Mouse (Mus musculus): ENCODE measurements around the gene Arid1b.
"Not testable (repeated sequence)": the region's sequence is repeated elsewhere in the genome, so short reads cannot be mapped to it uniquely, and the experiment has no call there.

Gene Arid1b

GRCm38 (mm10) chr17:5110981-5111380 lies 116.8 kb downstream of the Arid1b start:
- not testable (repeated sequence) for DNase-seq (ENCODE audit: extremely low spot score)

- DNase-seq (ENCODE audit: extremely low spot score) = no peak
Measured at GRCm38 (mm10) chr17:5112116-5112515, 118.0 kb downstream of the Arid1b start.

- DNase-seq (ENCODE audit: extremely low spot score) = no peak
Measured at GRCm38 (mm10) chr17:5115952-5116351, 121.8 kb downstream of the Arid1b start.

- no peak for DNase-seq (ENCODE audit: extremely low spot score)
Measured at GRCm38 (mm10) chr17:5116990-5117389, 122.9 kb downstream of the Arid1b start.

GRCm38 (mm10) chr17:5118171-5118570 lies 124.0 kb downstream of the Arid1b start:
- no peak for DNase-seq (ENCODE audit: extremely low spot score)

- DNase-seq (ENCODE audit: extremely low spot score) = no peak
Measured at GRCm38 (mm10) chr17:5124643-5125042, 130.5 kb downstream of the Arid1b start.

GRCm38 (mm10) chr17:5125084-5125855 lies 131.1 kb downstream of the Arid1b start:
- DNase-seq (ENCODE audit: extremely low spot score) = no peak

- DNase-seq (ENCODE audit: extremely low spot score) = no peak
Measured at GRCm38 (mm10) chr17:5125856-5126806, 132.0 kb downstream of the Arid1b start.

GRCm38 (mm10) chr17:5129606-5130005 lies 135.5 kb downstream of the Arid1b start:
- no peak for DNase-seq (ENCODE audit: extremely low spot score)

- DNase-seq (ENCODE audit: extremely low spot score) = no peak
Measured at GRCm38 (mm10) chr17:5130116-5130515, 136.0 kb downstream of the Arid1b start.

- DNase-seq (ENCODE audit: extremely low spot score) = no peak
Measured at GRCm38 (mm10) chr17:5131706-5132105, 137.6 kb downstream of the Arid1b start.

- no peak for DNase-seq (ENCODE audit: extremely low spot score)
Measured at GRCm38 (mm10) chr17:5132296-5132986, 138.3 kb downstream of the Arid1b start.

GRCm38 (mm10) chr17:5132987-5133355 lies 138.8 kb downstream of the Arid1b start:
- no peak for DNase-seq (ENCODE audit: extremely low spot score)

GRCm38 (mm10) chr17:5133831-5134230 lies 139.7 kb downstream of the Arid1b start:
- no peak for DNase-seq (ENCODE audit: extremely low spot score)

- no peak for DNase-seq (ENCODE audit: extremely low spot score)
Measured at GRCm38 (mm10) chr17:5134271-5134670, 140.1 kb downstream of the Arid1b start.

- no peak for DNase-seq (ENCODE audit: extremely low spot score)
Measured at GRCm38 (mm10) chr17:5137936-5138335, 143.8 kb downstream of the Arid1b start.

GRCm38 (mm10) chr17:5138641-5139205 lies 144.6 kb downstream of the Arid1b start:
- peak; percentile 60 for DNase-seq (ENCODE audit: extremely low spot score)

- no peak for DNase-seq (ENCODE audit: extremely low spot score)
Measured at GRCm38 (mm10) chr17:5139553-5139952, 145.4 kb downstream of the Arid1b start.

GRCm38 (mm10) chr17:5143735-5144439 lies 149.8 kb downstream of the Arid1b start:
- DNase-seq (ENCODE audit: extremely low spot score) = no peak

GRCm38 (mm10) chr17:5150660-5151063 lies 156.5 kb downstream of the Arid1b start:
- no peak for DNase-seq (ENCODE audit: extremely low spot score)

GRCm38 (mm10) chr17:5151852-5152251 lies 157.7 kb downstream of the Arid1b start:
- no peak for DNase-seq (ENCODE audit: extremely low spot score)
